In the genomic region with DNA sequence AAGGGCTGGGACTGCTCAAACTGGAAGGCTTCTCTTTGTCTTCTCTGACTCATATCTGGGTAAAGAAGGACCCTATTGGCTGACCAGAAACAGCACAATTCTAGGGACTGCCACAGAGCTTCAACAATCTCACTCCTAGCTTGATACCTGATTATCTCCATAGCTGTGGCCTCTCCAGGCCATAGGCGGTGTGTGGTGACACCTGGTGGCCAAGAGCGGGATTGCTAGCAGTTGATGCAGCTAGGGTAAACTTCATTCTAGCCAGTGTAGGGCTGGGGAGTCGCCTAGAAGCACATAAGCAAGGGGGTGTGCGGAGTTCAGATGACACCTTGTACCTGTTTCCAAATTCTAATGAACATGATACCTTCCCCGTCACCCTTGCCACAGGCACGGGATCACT, we compare ENCODE assay signal across 8 mouse cellular contexts.
DNase-seq lines count a peak whose midpoint lies in the region; ATAC-seq and TF ChIP-seq lines count a peak whose summit lies in the region.

No protein-coding gene starts in this region.

- TF ChIP-seq EP300 in lung, postnatal 0 days (IDR thresholded peaks at IDR 0.05), result no peak

- no peak overlapping the region for H3K4me2 ChIP-seq in forebrain, embryonic 14.5 days (ENCODE audit: low read length)
- no peak overlapping the region for H3K4me2 ChIP-seq in lung, postnatal 0 days (replicated peaks; ENCODE audit: low read depth, low read length)

- peaks cover 54% of the 10 kb centered on the region for H3K27me3 ChIP-seq in E14TG2a.4 (ENCODE audit: insufficient read depth, low read length)
- no peaks in the 10 kb centered on the region for H3K27me3 ChIP-seq in forebrain, embryonic 14.5 days (replicated peaks; ENCODE audit: control insufficient read depth, insufficient read depth, low read length)
- H3K27me3 ChIP-seq in lung, postnatal 0 days (replicated peaks; ENCODE audit: insufficient read depth, low read length), result peaks cover 17% of the 10 kb centered on the region

- H3K4me1 ChIP-seq in E14TG2a.4 (replicated peaks; ENCODE audit: low read depth, low read length), result peaks cover 31% of the 10 kb centered on the region
- H3K4me1 ChIP-seq in forebrain, embryonic 14.5 days (ENCODE audit: control insufficient read depth, insufficient read depth, low read length), result peaks cover 25% of the 10 kb centered on the region
- 0 out of 2 replicates have a peak, but pooled peaks cover 2% of the 10 kb centered on the region for H3K4me1 ChIP-seq in lung, postnatal 0 days (ENCODE audit: insufficient read depth, low read depth, low read length)

- peak; percentile 82 for DNase-seq in brain, adult 2 months (ENCODE audit: low read depth, low spot score)
- DNase-seq in forebrain, embryonic 14.5 days (ENCODE audit: low spot score), result peak; percentile 90
- DNase-seq in layer of hippocampus, adult 8-10 months (ENCODE audit: low spot score in 2 of 2), result peak; percentile 85 to 95
- DNase-seq in lung, postnatal 0 days (ENCODE audit: low spot score), result peak; percentile 65
- DNase-seq in ovary, postnatal 10 days (ENCODE audit: low spot score), result peak; percentile 88
- peak; percentile 68 to 91 for DNase-seq in thymus, postnatal 10 days (ENCODE audit: low spot score in 2 of 2)

- no peak overlapping the region for H3K9ac ChIP-seq in forebrain, embryonic 14.5 days (ENCODE audit: low read length)
- H3K9ac ChIP-seq in lung, postnatal 0 days (replicated peaks; ENCODE audit: low read depth), result no peak overlapping the region

- no peak overlapping the region for H3K27ac ChIP-seq in forebrain, embryonic 14.5 days (ENCODE audit: low read depth, low read length)
- no peak overlapping the region for H3K27ac ChIP-seq in lung, postnatal 0 days (ENCODE audit: low read length)

- TF ChIP-seq CTCF in E14TG2a.4 (conservative IDR thresholded peaks at IDR 0.05; ENCODE audit: low read length), result peak; percentile 96
- TF ChIP-seq CTCF in lung, postnatal 0 days (IDR thresholded peaks at IDR 0.05), result peak; percentile 99

- no peak overlapping the region for H3K4me3 ChIP-seq in E14TG2a.4 (replicated peaks; ENCODE audit: low read length)
- no peak overlapping the region for H3K4me3 ChIP-seq in forebrain, embryonic 14.5 days (ENCODE audit: low read depth, low read length)
- H3K4me3 ChIP-seq in lung, postnatal 0 days (ENCODE audit: low read depth, low read length), result no peak overlapping the region

- 3% methylated on average over 6 of the region's 6 CpGs for WGBS in forebrain, embryonic 14.5 days
- WGBS in lung, postnatal 0 days, result under 1% methylated on average over 6 of the region's 6 CpGs

- peak; percentile 27 for ATAC-seq in forebrain, embryonic 14.5 days
- peak; percentile 68 to 72 for ATAC-seq in hematopoietic stem cell, adult 5-6 weeks (replicated peaks in 1 of 2; ENCODE audit: insufficient read depth in 1 of 2, low FRiP score in 2 of 2, low TSS enrichment in 1 of 2, low read depth in 1 of 2, poor library complexity in 2 of 2, severe bottlenecking in 2 of 2)
- ATAC-seq in lung, postnatal 0 days, result peak; percentile 34

- no peaks in the 10 kb centered on the region for H3K9me3 ChIP-seq in E14TG2a.4 (ENCODE audit: low read length)
- no peaks in the 10 kb centered on the region for H3K9me3 ChIP-seq in forebrain, embryonic 14.5 days (replicated peaks; ENCODE audit: control insufficient read depth, low read length)
- no peaks in the 10 kb centered on the region for H3K9me3 ChIP-seq in lung, postnatal 0 days (ENCODE audit: low read length)

- no peaks in the 10 kb centered on the region for H3K36me3 ChIP-seq in E14TG2a.4 (ENCODE audit: insufficient read depth, low read length)
- no peaks in the 10 kb centered on the region for H3K36me3 ChIP-seq in forebrain, embryonic 14.5 days (ENCODE audit: control insufficient read depth, insufficient read depth, low read length)
- H3K36me3 ChIP-seq in lung, postnatal 0 days (ENCODE audit: insufficient read depth, low read length), result no peaks in the 10 kb centered on the region
